Mouse (Mus musculus): ENCODE data around the gene Npy2r. TPM values are rescaled to one million over a fixed set of nuclear protein-coding genes. Genes with fewer than 3 reads are reported as not detected.

Gene Npy2r
- 0.23 and 0.32 TPM in 2 replicates for polyA plus RNA-seq (2012; rRNA removed)

DNA sequence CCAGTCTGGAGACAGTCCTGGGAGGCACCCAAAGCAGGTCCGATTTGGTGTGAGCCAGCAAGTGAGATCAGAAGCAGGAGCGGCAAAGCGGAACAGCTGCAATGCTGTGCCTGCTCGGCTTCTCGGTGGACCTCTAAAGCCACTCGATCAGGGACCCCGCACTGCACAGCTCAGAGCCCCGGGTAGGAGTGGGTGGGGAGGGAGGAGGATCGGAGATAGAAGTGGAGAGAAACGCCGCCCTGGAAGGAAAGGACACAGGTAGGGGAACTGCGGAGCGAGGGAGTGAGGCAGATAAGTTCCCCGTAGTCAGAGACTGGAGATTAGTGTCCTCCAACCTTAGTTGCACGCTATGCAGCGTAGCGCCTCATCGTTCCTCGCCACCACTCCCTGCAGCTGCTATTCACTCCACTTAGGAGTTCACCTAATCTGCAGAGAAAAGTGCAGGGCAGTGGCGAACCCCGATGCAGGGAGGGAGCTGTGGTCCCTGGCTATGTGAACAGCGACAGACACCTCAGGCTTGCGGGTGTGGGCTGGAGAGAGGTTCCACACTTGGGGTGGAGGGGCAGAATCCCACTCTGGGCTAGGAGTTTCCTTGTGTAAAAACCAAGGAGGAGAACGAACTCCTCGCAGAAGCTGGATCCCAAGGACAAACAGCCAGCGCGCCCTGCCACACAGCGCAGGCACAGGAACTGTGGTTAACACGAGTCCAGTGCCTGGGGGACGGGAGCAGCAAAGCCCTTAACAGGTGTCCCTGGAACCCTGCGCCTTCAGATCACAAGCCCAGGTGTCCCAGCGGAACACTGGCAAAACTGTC is at the start of gene Npy2r:
Gene Npy2r, minus strand, starts transcription at position 177 of the 814 bp plus-strand sequence.
- DNase-seq (ENCODE audit: low spot score), result no peak

DNA sequence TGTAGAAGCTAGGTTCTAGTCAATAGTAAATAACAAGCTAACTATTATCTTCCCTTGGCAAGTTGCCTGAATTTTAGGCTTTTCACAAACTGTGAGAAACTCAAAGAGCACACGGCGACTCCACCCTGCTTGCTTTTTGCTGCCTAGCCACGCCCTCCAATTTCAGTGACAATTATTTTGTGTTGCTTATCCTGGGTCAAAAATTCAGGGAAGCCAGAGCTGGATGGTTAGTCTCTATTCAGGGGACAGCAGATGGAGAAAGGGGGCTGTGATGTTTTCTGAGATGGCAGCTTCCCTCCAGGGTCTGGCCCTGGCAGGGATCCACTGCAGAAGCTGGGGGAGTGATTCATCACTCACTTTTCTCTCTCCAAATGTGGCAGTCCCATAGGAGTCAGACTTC is 9.9 kb upstream of the Npy2r start:
- no peak for DNase-seq (ENCODE audit: low spot score)

DNA sequence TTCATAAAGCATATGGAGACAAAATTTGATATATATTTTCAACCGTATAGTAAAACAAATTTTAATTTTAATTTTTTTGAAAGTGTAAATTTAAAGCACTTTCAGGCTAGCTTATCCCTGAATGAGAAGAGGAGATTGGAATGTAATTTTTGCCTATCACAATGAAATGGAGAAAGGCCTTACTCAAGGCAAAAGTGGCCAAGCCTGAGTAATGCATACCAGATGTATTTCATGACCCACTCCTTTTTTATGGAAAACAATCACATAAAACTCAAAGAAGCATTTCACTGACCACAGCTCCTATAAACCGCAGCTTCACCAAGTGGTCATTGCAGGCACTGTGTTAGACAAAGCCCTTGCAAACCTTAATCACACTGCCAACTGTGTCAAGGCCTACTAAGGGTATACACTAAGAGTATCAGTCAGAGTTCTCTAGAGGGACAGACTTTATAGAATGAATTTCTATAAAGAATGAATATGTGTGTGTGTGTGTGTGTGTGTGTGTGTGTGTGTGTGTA is 8.5 kb upstream of the Npy2r start:
- no peak for DNase-seq (ENCODE audit: low spot score)

DNA sequence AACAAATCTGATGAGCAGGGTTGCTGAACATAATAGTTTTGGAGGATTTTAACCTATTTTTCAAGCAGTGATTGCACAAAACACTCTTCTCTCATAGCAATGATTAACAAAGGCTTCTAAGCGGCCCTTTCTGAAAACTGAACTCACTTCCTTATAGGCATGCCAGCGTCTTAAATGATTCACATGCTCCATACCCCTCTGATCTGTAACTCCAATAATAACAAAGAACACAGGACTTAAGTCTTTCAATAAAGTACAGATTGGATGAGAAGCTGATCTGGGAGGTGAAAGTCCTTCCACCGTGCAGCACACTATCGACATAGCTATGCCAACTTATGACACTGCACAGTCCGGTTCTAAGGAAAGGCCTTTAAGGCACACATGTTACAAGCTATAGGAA is 2.0 kb upstream of the Npy2r start:
- no peak for DNase-seq (ENCODE audit: low spot score)

DNA sequence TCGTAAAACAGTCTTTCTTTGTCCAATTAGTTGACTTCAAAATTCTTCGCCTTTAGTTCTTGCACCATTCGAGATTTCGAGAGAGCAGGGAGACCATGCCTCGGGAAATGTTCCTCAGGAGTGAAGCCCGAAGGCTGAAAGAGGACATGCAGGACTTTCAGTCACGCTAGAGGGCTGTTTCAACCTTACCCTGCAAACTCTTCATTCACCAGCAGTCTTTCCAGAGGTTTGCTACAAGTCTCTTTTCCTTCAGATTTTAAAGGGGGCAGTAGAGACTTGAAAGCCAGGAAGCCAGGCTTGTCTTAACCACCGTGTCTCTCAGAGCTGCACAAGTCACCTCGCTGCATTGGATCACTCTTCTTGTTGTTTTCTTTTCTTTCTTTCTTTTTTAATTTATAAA is 869 bp upstream of the Npy2r start:
- DNase-seq (ENCODE audit: low spot score), result no peak

DNA sequence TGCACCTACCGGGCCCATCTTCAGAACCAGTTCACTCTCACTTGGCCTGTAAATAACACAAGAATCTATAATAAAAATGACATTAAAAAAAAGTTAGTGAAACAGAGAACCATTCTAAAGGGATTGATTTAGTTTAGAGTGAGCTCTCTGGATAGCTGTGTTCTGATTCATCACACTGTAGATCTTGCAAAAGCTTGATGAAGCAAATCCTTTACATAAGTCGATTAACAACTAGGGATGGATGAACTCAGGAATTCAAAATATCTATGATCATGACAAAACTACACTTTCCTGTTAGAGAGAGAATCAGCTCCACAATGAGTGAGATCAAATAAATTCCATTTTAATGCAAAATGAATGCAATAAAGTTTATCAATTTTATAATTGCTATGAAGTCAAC is 6.4 kb downstream of the Npy2r start:
- DNase-seq (ENCODE audit: low spot score), result no peak

DNA sequence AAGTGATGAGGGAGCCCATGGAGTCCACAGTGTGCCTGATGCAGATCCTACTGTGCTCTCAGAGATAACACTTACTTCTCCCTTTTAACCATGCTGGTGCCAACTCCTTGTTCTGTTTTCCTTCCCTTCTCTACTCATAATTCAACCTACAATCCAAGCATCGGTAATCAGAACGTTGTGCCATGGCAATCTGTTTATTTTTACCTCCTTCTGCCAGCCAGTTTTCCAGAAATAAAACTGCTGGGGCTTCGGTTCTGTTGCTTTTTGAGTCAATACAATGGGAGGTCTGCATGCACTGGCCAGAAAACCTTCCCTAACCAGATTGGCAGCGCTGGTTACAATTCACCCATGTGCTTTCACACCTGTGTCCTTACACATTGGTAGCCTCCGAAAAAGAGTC is 7.9 kb downstream of the Npy2r start:
- no peak for DNase-seq (ENCODE audit: low spot score)

DNA sequence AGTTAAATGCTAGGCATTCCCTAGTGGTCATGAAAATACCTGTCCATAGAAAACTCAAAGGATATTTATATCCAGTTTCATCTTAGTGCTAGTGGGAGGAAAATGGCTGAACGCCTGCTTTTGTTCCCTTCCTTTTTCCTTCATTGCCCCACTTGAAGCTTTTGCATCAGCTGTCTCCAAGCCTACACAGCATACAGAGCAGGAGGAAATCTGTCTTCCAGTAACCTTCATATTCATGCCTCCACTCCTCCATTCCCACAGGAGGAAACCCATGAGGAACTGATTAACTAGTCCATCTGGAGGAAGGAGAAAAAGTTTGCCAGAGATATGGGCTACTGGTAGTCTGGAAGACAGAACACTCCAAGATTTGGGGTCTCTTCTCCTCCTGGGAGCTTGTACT is 23.1 kb downstream of the Npy2r start:
- DNase-seq (ENCODE audit: low spot score), result no peak

DNA sequence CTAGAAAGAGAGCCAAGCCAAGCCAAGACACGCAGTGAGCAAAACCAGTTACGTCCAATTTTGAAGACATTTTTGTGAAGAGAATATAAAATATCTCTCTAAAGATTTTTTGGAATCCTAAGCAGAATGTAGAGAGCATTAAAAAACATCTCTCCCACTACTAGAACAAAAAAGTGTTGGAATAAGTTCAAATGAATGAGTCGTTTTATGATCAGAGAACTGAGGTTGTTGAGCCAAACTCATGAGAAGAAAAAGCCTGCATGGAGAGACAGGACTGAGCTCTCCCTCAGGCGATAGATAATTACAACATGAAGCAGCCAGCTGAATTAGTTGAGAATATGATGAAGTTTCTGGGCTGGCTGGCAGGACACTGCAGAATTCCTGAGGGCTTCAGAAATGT is 49.9 kb downstream of the Npy2r start:
- DNase-seq (ENCODE audit: low spot score), result no peak

Other genes with a start within 250 kb of the Npy2r start
- gene Map9, start 190.0 kb downstream of the Npy2r start, polyA plus RNA-seq (2012; rRNA removed), result 2.4 and 2.5 TPM in 2 replicates